Mouse (Mus musculus) intestine, embryonic 16.5 days (tissue): Measurements from ENCODE around the gene Lcat. TPM values are rescaled to one million over a fixed set of nuclear protein-coding genes. Genes with fewer than 3 reads are reported as not detected.

Source experiments
- microRNA-seq: library from miRNA; unstranded; fragments of <30 nt; microRNA quantifications from one replicate; pipeline ENCODE4, GENCODE M21; 2016
- polyA plus RNA-seq: library from polyadenylated mRNA; unstranded; fragments of >200 nt; fragmentation: Nextera tagmentation; extraction: Ambion mirVana; gene quantifications from 2 replicates; pipeline ENCODE4 v1.2.1, GENCODE M21; 2015

Lcat gene
- polyA plus RNA-seq, 1 experiment from 2014 or later, result 2.8 TPM

Small RNAs within 50 kb of the gene (microRNA-seq; reads per million reads assigned to microRNA genes)
- not detected for gene Mir7074

Other genes with a start within 250 kb of the Lcat start
- gene Acd, start 242.3 kb downstream of the Lcat start, polyA plus RNA-seq, result 53.0 and 55.0 TPM in 2 replicates
- gene Pard6a, start 242.2 kb downstream of the Lcat start, polyA plus RNA-seq, result 12.0 and 12.6 TPM in 2 replicates
- gene 4933405L10Rik, start 235.7 kb downstream of the Lcat start, polyA plus RNA-seq, result not detected in 2 replicates
- gene Enkd1, start 235.2 kb downstream of the Lcat start, polyA plus RNA-seq, result 11.2 and 13.6 TPM in 2 replicates
- 8.7 and 10.9 TPM in 2 replicates for gene Gfod2, start 184.7 kb downstream of the Lcat start, polyA plus RNA-seq
- 7.1 and 8.2 TPM in 2 replicates for gene Ranbp10, start 116.0 kb downstream of the Lcat start, polyA plus RNA-seq
- not detected in 2 replicates for gene Tsnaxip1, start 115.7 kb downstream of the Lcat start, polyA plus RNA-seq
- gene Cenpt, start 90.1 kb downstream of the Lcat start, polyA plus RNA-seq, result 25.5 and 28.9 TPM in 2 replicates
- 49.4 and 49.6 TPM in 2 replicates for gene Thap11, start 88.2 kb downstream of the Lcat start, polyA plus RNA-seq
- gene Nutf2, start 82.8 kb downstream of the Lcat start, polyA plus RNA-seq, result 165 and 207 TPM in 2 replicates
- 31.6 and 34.9 TPM in 2 replicates for gene Edc4, start 62.5 kb downstream of the Lcat start, polyA plus RNA-seq
- gene Nrn1l, start 49.8 kb downstream of the Lcat start, polyA plus RNA-seq, result 0.29 and 0.33 TPM in 2 replicates
- 25.6 and 26.6 TPM in 2 replicates for gene Pskh1, start 42.9 kb downstream of the Lcat start, polyA plus RNA-seq
- 3.1 and 6.2 TPM in 2 replicates for gene Ctrl, start 9.5 kb downstream of the Lcat start, polyA plus RNA-seq
- gene Psmb10, start 4.9 kb downstream of the Lcat start, polyA plus RNA-seq, result 115 and 116 TPM in 2 replicates
- gene Slc12a4, start 22.7 kb upstream of the Lcat start, polyA plus RNA-seq, result 19.4 and 21.8 TPM in 2 replicates
- not detected in 2 replicates for gene Dpep3, start 36.0 kb upstream of the Lcat start, polyA plus RNA-seq
- gene Dus2, start 48.0 kb upstream of the Lcat start, polyA plus RNA-seq, result 17.2 and 17.6 TPM in 2 replicates
- gene Dpep2nb, start 62.6 kb upstream of the Lcat start, polyA plus RNA-seq, result 0.12 TPM in 1 of 2 replicates, not detected in the other
- 13.7 and 15.1 TPM in 2 replicates for gene Ddx28, start 68.5 kb upstream of the Lcat start, polyA plus RNA-seq
- 4.0 and 4.5 TPM in 2 replicates for gene Nfatc3, start 115.5 kb upstream of the Lcat start, polyA plus RNA-seq
- gene Esrp2, start 193.6 kb upstream of the Lcat start, polyA plus RNA-seq, result 35.7 and 38.9 TPM in 2 replicates
- 10.1 and 10.7 TPM in 2 replicates for gene Pla2g15, start 207.0 kb upstream of the Lcat start, polyA plus RNA-seq
- gene Slc7a6, start 225.5 kb upstream of the Lcat start, polyA plus RNA-seq, result 24.5 and 24.6 TPM in 2 replicates